Mouse (Mus musculus) kidney, embryonic 16.5 days (tissue): ENCODE measurements around the gene Thumpd2. TPM values are rescaled to one million over a fixed set of nuclear protein-coding genes. Genes with fewer than 3 reads are reported as not detected.

Experiments used
- ATAC-seq: fragments of 200-750 bp; cut with Nextera tagmentation; 2 replicates; pipeline ENCODE4 v1.8.0; 2017; ENCODE audit warnings: moderate TSS enrichment; ENCODE audit not compliant: low FRiP score, low TSS enrichment
- H3K27ac ChIP-seq: fragments of 300-500 bp; sonication (generic); 2 replicates; pipeline ENCODE4 v1.5.1; 2014; ENCODE audit warnings: low read length
- H3K27me3 ChIP-seq: fragments of 300-500 bp; sonication (generic); 2 replicates; pipeline ENCODE4 v1.6.1; 2014; ENCODE audit warnings: low read length, control low read depth, mixed read lengths; ENCODE audit not compliant: insufficient read depth
- H3K36me3 ChIP-seq: fragments of 300-500 bp; sonication (generic); 2 replicates; pipeline ENCODE4 v1.6.1; 2014; ENCODE audit warnings: low read length, control low read depth, mixed read lengths; ENCODE audit not compliant: insufficient read depth
- H3K4me1 ChIP-seq: fragments of 300-500 bp; sonication (generic); 2 replicates; pipeline ENCODE4 v1.6.1; 2014; ENCODE audit warnings: low read length, control low read depth, mixed read lengths; ENCODE audit not compliant: insufficient read depth
- H3K4me2 ChIP-seq: fragments of 300-500 bp; sonication (generic); replicated peaks from 2 replicates; pipeline ENCODE4 v1.6.1; 2014; ENCODE audit warnings: low read depth, low read length
- H3K4me3 ChIP-seq: fragments of 300-500 bp; sonication (generic); 2 replicates; pipeline ENCODE4 v1.5.1; 2014; ENCODE audit warnings: mild to moderate bottlenecking, low read length
- H3K9ac ChIP-seq: fragments of 300-500 bp; sonication (generic); replicated peaks from 2 replicates; pipeline ENCODE4 v1.6.1; 2014; ENCODE audit warnings: low read length
- H3K9me3 ChIP-seq: fragments of 300-500 bp; sonication (generic); 2 replicates; pipeline ENCODE4 v1.6.1; 2016; ENCODE audit warnings: low read length, control low read depth
- whole genome bisulfite sequencing: fragments of 180-500 bp; shearing (Covaris S2); extraction: QIAGEN DNeasy Blood & Tissue Kit; methylation state at CpG from one replicate; pipeline ENCODE4 v1.1.7; 2014; 5-methylcytosine and 5-hydroxymethylcytosine counted together
- polyA plus RNA-seq: library from polyadenylated mRNA; unstranded; fragments of >200 nt; fragmentation: Nextera tagmentation; extraction: Ambion mirVana; gene quantifications from 2 replicates; pipeline ENCODE4 v1.2.1, GENCODE M21; 2015

Gene Thumpd2
- 13.7 and 14.6 TPM in 2 replicates for polyA plus RNA-seq

- Histone ChIP-seq H3K36me3 (peaks cover 10% of the 10 kb centered on the region), H3K4me2 (peak within 1 kb of the TSS; percentile 68), H3K9ac (peak within 1 kb of the TSS; percentile 97), H3K9me3 (0 out of 2 replicates have a peak, but pooled peaks cover 3% of the 10 kb centered on the region), H3K27me3 (no peaks in the 10 kb centered on the region), H3K4me3 (peak within 1 kb of the TSS; percentile 94), H3K4me1 (peaks cover 14% of the 10 kb centered on the region), H3K27ac (peak within 1 kb of the TSS; percentile 64)
- peak; percentile 96 for ATAC-seq
- 1% methylated on average over 29 of the region's 29 CpGs for WGBS
These were observed at the start of gene Thumpd2 for GRCm38 (mm10) chr17:81064979-81065311. TSS of gene Thumpd2 (minus strand) at chr17:81065082.

DNA sequence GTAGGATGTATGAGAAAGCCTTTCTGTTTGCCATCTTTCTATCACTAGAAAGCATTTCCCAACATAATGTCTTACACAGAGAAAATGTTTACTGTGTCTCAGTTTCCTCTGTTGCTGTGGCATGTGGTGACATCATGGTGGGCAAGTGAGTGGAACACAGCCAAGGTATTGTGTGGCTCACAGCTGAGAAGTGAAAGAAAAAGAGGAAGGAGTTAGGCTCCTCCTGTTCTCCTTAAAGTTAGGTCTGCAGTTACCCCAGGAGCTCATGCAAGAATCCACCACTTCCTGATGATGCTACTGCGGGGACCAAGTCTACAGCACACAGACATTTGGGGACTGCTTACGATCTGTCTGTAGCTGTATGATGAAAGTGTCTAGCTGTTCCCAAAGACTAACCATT lies 39.4 kb upstream of the Thumpd2 start:
- no peaks in the 10 kb centered on the region for H3K36me3 ChIP-seq
- no peaks in the 10 kb centered on the region for H3K4me1 ChIP-seq
- no peak overlapping the region for H3K27ac ChIP-seq
- no peak overlapping the region for H3K4me2 ChIP-seq
- H3K9me3 ChIP-seq, result no peaks in the 10 kb centered on the region
- no peak for ATAC-seq
- no peak overlapping the region for H3K9ac ChIP-seq
- H3K27me3 ChIP-seq, result no peaks in the 10 kb centered on the region
- H3K4me3 ChIP-seq, result no peak overlapping the region
- WGBS, result 97% methylated on average over 2 of the region's 2 CpGs

DNA sequence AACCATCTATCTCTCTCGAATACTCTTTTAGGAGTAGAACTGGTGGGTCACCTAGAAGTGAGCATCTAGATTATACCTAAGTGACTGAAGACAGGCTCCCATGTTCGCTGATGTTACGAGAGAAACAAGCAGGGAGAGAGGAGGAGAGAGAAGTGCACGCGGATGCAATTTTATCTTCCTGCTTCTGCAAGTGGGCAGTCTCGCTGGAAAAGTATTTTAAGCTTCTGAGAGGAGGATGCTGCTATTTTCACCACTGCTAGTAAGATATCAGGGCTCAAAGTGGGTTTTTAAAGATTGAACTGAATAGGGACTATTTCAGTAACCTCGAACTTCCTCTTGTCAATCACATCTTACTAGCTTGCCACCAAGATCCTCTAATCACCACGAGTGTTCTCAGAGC lies 38.0 kb upstream of the Thumpd2 start:
- Histone ChIP-seq H3K27me3 (no peaks in the 10 kb centered on the region), H3K4me3 (no peak overlapping the region), H3K9me3 (no peaks in the 10 kb centered on the region), H3K27ac (no peak overlapping the region), H3K4me2 (no peak overlapping the region), H3K9ac (no peak overlapping the region), H3K4me1 (no peaks in the 10 kb centered on the region), H3K36me3 (no peaks in the 10 kb centered on the region)
- ATAC-seq, result no peak
- WGBS, result 68% methylated on average over 8 of the region's 8 CpGs

DNA sequence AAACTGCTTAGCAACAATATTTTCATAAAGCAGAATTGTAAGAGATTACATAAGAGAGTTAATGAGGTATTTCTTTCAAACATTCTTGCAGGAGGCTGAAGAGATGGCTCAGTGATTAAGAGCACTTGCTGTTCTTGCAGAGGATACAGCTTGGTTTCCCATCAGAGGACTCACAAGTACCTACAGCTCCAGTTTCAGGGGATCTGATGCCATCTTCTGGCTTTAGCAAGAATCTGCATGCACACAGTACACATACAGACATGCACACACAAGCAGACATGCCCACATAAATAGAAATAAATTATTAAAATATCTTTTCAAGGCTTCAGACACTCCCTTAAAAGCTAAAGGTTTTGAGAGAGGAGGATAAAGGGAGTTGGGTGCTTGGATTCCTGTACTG lies 33.6 kb upstream of the Thumpd2 start:
- H3K9me3 ChIP-seq, result no peaks in the 10 kb centered on the region
- H3K4me3 ChIP-seq, result no peak overlapping the region
- H3K27me3 ChIP-seq, result no peaks in the 10 kb centered on the region
- H3K36me3 ChIP-seq, result no peaks in the 10 kb centered on the region
- H3K4me2 ChIP-seq, result no peak overlapping the region
- ATAC-seq, result no peak
- no peak overlapping the region for H3K9ac ChIP-seq
- H3K27ac ChIP-seq, result no peak overlapping the region
- no peaks in the 10 kb centered on the region for H3K4me1 ChIP-seq

DNA sequence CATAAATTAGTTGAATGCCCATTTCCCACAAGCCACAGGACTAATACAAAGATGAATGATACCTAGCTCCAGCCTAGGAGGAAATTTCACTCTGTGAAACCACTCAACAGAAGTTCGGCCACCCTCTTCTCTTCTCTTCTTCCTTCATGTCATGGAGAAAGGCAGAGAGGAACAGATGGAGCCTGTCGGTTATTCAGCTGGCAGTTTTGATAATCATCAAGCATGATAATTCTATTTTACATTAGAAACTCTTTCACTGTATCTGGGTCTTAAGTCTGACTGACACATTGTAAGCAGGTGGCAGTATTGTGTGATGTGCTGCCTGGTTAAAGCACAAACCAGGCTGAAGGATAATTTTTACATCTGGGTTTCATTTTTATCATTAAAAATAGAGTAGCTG lies 31.6 kb upstream of the Thumpd2 start:
- no peak overlapping the region for H3K27ac ChIP-seq
- H3K9ac ChIP-seq, result no peak overlapping the region
- no peaks in the 10 kb centered on the region for H3K27me3 ChIP-seq
- no peaks in the 10 kb centered on the region for H3K4me1 ChIP-seq
- 86% methylated on average over 2 of the region's 2 CpGs for WGBS
- no peaks in the 10 kb centered on the region for H3K9me3 ChIP-seq
- H3K36me3 ChIP-seq, result no peaks in the 10 kb centered on the region
- no peak overlapping the region for H3K4me3 ChIP-seq
- no peak for ATAC-seq
- H3K4me2 ChIP-seq, result no peak overlapping the region

GRCm38 (mm10) chr17:81092794-81093193 lies 27.9 kb upstream of the Thumpd2 start:
- H3K9me3 ChIP-seq, result no peaks in the 10 kb centered on the region
- no peaks in the 10 kb centered on the region for H3K36me3 ChIP-seq
- H3K9ac ChIP-seq, result no peak overlapping the region
- no peaks in the 10 kb centered on the region for H3K27me3 ChIP-seq
- no peak overlapping the region for H3K4me2 ChIP-seq
- no peak overlapping the region for H3K4me3 ChIP-seq
- no peak for ATAC-seq
- no peaks in the 10 kb centered on the region for H3K4me1 ChIP-seq
- H3K27ac ChIP-seq, result no peak overlapping the region
- WGBS, result 75% methylated on average over 5 of the region's 5 CpGs

- Histone ChIP-seq H3K4me3 (no peak overlapping the region), H3K4me2 (no peak overlapping the region), H3K36me3 (no peaks in the 10 kb centered on the region), H3K27me3 (no peaks in the 10 kb centered on the region), H3K9me3 (no peaks in the 10 kb centered on the region), H3K9ac (no peak overlapping the region), H3K27ac (no peak overlapping the region), H3K4me1 (no peaks in the 10 kb centered on the region)
- WGBS, result 60% methylated on average over 3 of the region's 3 CpGs
- no peak for ATAC-seq
These were observed 24.0 kb upstream of the Thumpd2 start for GRCm38 (mm10) chr17:81088866-81089265.

DNA sequence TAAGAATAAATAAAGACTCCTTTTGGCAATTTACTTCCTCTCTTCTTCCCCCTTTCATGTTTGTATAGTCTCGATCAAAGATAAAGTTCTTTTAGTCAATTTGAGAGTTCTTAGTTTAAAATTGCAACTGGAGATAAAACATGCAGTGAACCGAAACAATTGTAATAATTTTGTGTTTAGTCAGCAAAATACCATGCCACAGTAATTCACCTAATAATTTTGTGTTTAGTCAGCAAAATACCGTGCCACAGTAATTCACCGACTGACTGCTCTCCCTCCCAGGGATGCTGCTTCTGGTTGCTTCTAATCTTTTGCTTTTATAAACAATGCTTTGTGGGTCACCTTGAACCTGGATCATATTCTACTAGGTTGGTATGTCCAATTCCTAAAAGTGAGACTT lies 22.9 kb upstream of the Thumpd2 start:
- no peak overlapping the region for H3K9ac ChIP-seq
- 80% methylated on average over 4 of the region's 4 CpGs for WGBS
- no peaks in the 10 kb centered on the region for H3K9me3 ChIP-seq
- no peak overlapping the region for H3K4me2 ChIP-seq
- ATAC-seq, result no peak
- H3K27ac ChIP-seq, result no peak overlapping the region
- no peaks in the 10 kb centered on the region for H3K27me3 ChIP-seq
- no peaks in the 10 kb centered on the region for H3K36me3 ChIP-seq
- H3K4me3 ChIP-seq, result no peak overlapping the region
- no peaks in the 10 kb centered on the region for H3K4me1 ChIP-seq

GRCm38 (mm10) chr17:81064279-81064978 lies 453 bp downstream of the Thumpd2 start:
- Histone ChIP-seq H3K4me2 (peak overlapping the region; percentile 68), H3K27me3 (no peaks in the 10 kb centered on the region), H3K36me3 (peaks cover 10% of the 10 kb centered on the region), H3K9ac (peak overlapping the region; percentile 97), H3K27ac (peak overlapping the region; percentile 64), H3K9me3 (0 out of 2 replicates have a peak, but pooled peaks cover 3% of the 10 kb centered on the region), H3K4me3 (peak overlapping the region; percentile 94), H3K4me1 (peaks cover 14% of the 10 kb centered on the region)
- WGBS, result 14% methylated on average over 28 of the region's 28 CpGs
- ATAC-seq, result peak; percentile 87

GRCm38 (mm10) chr17:81063346-81063745 lies 1.5 kb downstream of the Thumpd2 start:
- no peaks in the 10 kb centered on the region for H3K27me3 ChIP-seq
- peaks cover 10% of the 10 kb centered on the region for H3K36me3 ChIP-seq
- H3K9me3 ChIP-seq, result 0 out of 2 replicates have a peak, but pooled peaks cover 3% of the 10 kb centered on the region
- no peak overlapping the region for H3K27ac ChIP-seq
- no peak overlapping the region for H3K9ac ChIP-seq
- H3K4me3 ChIP-seq, result no peak overlapping the region
- H3K4me1 ChIP-seq, result peaks cover 14% of the 10 kb centered on the region
- 98% methylated on average over 3 of the region's 3 CpGs for WGBS
- no peak for ATAC-seq
- no peak overlapping the region for H3K4me2 ChIP-seq
